Mouse (Mus musculus) liver, embryonic 14 days (tissue): ENCODE measurements around the gene Olfr1269. TPM values are rescaled to one million over a fixed set of nuclear protein-coding genes. Genes with fewer than 3 reads are reported as not detected.

Experiments
- polyA plus RNA-seq: library from polyadenylated mRNA; depleted of rRNA; stranded (reverse); fragments of >200 nt; gene quantifications from 2 replicates; pipeline ENCODE4 v1.2.3, GENCODE M21; 2012; rRNA removed

Gene Olfr1269
- polyA plus RNA-seq: not detected in 2 replicates

GRCm38 (mm10) chr2:90121312-90121711 lies at the start of gene Olfr1269:
Gene Olfr1269 (minus strand): TSS chr2:90121412.

DNA sequence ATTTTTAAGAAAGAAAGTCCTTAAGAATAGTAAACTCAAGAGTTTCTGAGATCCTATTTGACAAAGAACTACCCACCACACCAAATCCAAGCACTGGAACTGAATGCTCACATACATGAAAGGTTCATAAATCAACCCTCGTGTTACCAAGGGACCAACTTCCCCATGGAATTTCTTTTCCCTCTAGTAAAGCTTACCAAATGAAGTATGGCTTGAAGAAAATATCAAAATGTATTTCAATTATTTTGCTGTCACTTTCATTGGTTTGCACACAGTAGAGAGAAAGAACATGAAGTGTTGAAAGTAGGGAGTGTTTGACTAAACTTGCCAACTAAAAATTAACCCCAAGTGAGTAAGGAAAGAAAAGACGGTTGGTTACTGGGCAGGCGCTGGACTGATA lies 31.8 kb upstream of the Olfr1269 start, which contains the start of gene Olfr1270:
Gene Olfr1270 (minus strand): TSS at position 101 of the 400 bp plus-strand sequence.

DNA sequence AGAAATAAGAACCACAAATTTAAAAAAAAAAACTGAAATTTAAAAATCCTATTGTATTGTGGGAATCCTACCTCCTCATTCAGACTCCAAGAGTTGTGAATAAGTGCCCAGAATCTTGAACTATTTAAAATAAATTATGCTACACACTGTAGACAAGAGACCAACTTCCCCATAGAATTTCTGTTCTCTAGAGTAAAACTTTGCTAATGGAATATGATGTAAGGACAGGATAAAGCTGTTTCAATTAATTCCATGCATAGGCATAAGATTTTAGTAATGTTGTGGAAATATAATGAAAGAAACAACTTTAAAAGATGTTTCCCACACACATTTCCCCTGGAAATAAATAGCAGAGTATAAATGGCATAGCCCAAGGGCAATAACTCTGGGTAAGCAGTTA lies 21.0 kb upstream of the Olfr1269 start, which contains the start of gene Olfr32:
Gene Olfr32 (minus strand): TSS at position 101 of the 400 bp plus-strand sequence.

Other genes with a start within 250 kb of the Olfr1269 start
- gene Olfr1257, start 243.0 kb downstream of the Olfr1269 start, polyA plus RNA-seq: not detected in 2 replicates
- gene Olfr1258, start 194.1 kb downstream of the Olfr1269 start, polyA plus RNA-seq: not detected in 2 replicates
- not detected in 2 replicates for gene Olfr1259, start 172.7 kb downstream of the Olfr1269 start, polyA plus RNA-seq
- not detected in 2 replicates for gene Olfr1260, start 147.1 kb downstream of the Olfr1269 start, polyA plus RNA-seq
- gene Olfr1261, start 130.2 kb downstream of the Olfr1269 start, polyA plus RNA-seq: not detected in 2 replicates
- gene Olfr1262, start 121.3 kb downstream of the Olfr1269 start, polyA plus RNA-seq: not detected in 2 replicates
- not detected in 2 replicates for gene Olfr1263, start 109.3 kb downstream of the Olfr1269 start, polyA plus RNA-seq
- gene Olfr1264, start 95.8 kb downstream of the Olfr1269 start, polyA plus RNA-seq: not detected in 2 replicates
- not detected in 2 replicates for gene Olfr1265, start 86.1 kb downstream of the Olfr1269 start, polyA plus RNA-seq
- gene Olfr140, start 57.8 kb downstream of the Olfr1269 start, polyA plus RNA-seq: not detected in 2 replicates
- gene Olfr32, start 20.9 kb upstream of the Olfr1269 start, polyA plus RNA-seq: not detected in 2 replicates
- not detected in 2 replicates for gene Olfr1270, start 31.7 kb upstream of the Olfr1269 start, polyA plus RNA-seq
- not detected in 2 replicates for gene Olfr1506, start 103.1 kb upstream of the Olfr1269 start, polyA plus RNA-seq
- not detected in 2 replicates for gene Olfr142, start 136.2 kb upstream of the Olfr1269 start, polyA plus RNA-seq
- gene Olfr1271, start 149.6 kb upstream of the Olfr1269 start, polyA plus RNA-seq: not detected in 2 replicates
- gene Olfr1272, start 171.4 kb upstream of the Olfr1269 start, polyA plus RNA-seq: not detected in 2 replicates
- gene Gm13769, start 200.8 kb upstream of the Olfr1269 start, polyA plus RNA-seq: not detected in 2 replicates